Mouse (Mus musculus) forebrain, embryonic 12.5 days (tissue): ENCODE data around the gene Camk2d. TPM values are rescaled to one million over a fixed set of nuclear protein-coding genes. Genes with fewer than 3 reads are reported as not detected.

Experiments
- ATAC-seq: fragments of 200-750 bp; cut with Nextera tagmentation; 2 replicates; pipeline ENCODE4 v1.8.0; 2017; ENCODE audit warnings: moderate TSS enrichment; ENCODE audit not compliant: low FRiP score
- H3K27ac ChIP-seq: fragments of 300-500 bp; sonication (generic); 2 replicates; pipeline ENCODE4 v1.5.1; 2016; ENCODE audit warnings: mild to moderate bottlenecking
- H3K27me3 ChIP-seq: fragments of 300-500 bp; sonication (generic); 2 replicates; pipeline ENCODE4 v1.6.1; 2016; ENCODE audit warnings: mild to moderate bottlenecking
- H3K36me3 ChIP-seq: fragments of 300-500 bp; sonication (generic); replicated peaks from 2 replicates; pipeline ENCODE4 v1.6.1; 2016; ENCODE audit warnings: mild to moderate bottlenecking
- H3K4me1 ChIP-seq: fragments of 300-500 bp; sonication (generic); 2 replicates; pipeline ENCODE4 v1.6.1; 2016
- H3K4me2 ChIP-seq: fragments of 300-500 bp; sonication (generic); 2 replicates; pipeline ENCODE4 v1.6.1; 2016; ENCODE audit warnings: mild to moderate bottlenecking, moderate library complexity
- H3K4me3 ChIP-seq: fragments of 300-500 bp; sonication (generic); replicated peaks from 2 replicates; pipeline ENCODE4 v1.5.1; 2016; ENCODE audit warnings: mild to moderate bottlenecking
- H3K9ac ChIP-seq: fragments of 300-500 bp; sonication (generic); 2 replicates; pipeline ENCODE4 v1.6.1; 2016; ENCODE audit warnings: mild to moderate bottlenecking
- H3K9me3 ChIP-seq: fragments of 300-500 bp; sonication (generic); 2 replicates; pipeline ENCODE4 v1.6.1; 2016
- WGBS: fragments of 180-500 bp; shearing (Covaris S2); methylation state at CpG from one replicate; pipeline ENCODE4 v1.1.7; 2016; 5-methylcytosine and 5-hydroxymethylcytosine counted together
- polyA plus RNA-seq: library from polyadenylated mRNA; unstranded; fragments of >200 nt; fragmentation: Nextera tagmentation; extraction: Ambion mirVana; gene quantifications from 2 replicates; pipeline ENCODE4 v1.2.1, GENCODE M21; 2016

The Camk2d gene
- polyA plus RNA-seq, 1 experiment from 2014 or later = 24.0 TPM

DNA sequence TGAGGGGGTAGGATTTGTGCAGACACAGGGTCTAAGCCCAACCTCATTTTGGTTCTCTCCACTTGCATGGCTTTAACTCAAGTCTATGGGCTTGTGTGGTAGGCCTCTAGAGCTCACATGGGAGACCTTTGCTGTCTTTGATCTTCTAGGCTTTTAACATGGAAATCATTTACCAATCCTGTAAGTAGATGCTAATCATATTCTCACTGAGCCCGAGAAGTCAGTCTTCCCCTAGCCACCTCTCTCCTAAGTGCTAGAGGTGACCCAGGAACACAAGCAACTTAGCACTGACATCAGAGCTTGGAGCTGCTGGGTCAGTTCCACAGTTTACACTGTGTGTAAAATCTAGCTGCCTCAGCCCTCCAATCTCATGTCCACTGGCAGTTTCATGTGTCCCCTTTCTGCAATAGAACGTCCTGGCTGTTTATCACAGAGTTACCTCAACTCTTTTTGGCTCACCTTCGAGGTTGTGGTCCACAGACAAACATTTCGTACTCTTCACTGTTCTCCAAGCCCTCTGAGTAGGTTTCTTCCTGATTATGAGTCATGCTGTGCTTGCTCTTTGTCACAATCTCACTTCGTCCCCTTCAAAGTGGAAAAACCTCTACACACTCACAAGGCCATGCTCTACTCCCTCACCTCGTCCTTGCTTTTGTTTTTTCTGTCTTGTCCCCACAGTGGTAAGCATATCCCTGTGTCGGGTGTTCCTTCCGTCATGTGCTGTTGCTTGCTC, 63.9 kb downstream of the Camk2d start:
- no peaks in the 10 kb centered on the region for H3K9me3 ChIP-seq
- 83% methylated on average over 8 of the region's 8 CpGs for WGBS
- no peak overlapping the region for H3K27ac ChIP-seq
- no peak overlapping the region for H3K9ac ChIP-seq
- peaks cover 7% of the 10 kb centered on the region; the same call in 1 of the 2 replicates for H3K4me1 ChIP-seq
- H3K4me2 ChIP-seq = no peak overlapping the region
- no peak for ATAC-seq
- H3K36me3 ChIP-seq = no peaks in the 10 kb centered on the region
- H3K4me3 ChIP-seq = no peak overlapping the region
- H3K27me3 ChIP-seq = no peaks in the 10 kb centered on the region

DNA sequence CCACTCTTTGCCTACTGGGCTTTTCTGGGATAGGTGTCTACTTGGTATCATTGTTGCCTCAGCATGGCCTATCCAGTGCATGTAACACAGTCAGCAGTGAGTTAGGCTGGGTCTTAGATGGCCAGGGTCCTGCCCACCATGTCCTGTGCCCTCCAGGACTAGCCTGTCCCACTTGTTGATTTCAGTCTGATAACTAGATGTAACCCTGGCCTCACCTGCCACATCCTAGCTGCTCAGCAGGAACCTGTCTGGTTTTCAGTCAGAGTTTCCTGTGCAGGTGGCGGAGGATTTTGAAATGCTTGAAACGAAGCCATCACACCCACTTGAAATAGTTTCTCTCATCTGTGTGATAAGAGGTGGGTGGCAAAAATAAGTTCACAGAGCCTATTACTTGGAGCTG, 64.5 kb downstream of the Camk2d start:
- no peaks in the 10 kb centered on the region for H3K9me3 ChIP-seq
- H3K27ac ChIP-seq = no peak overlapping the region
- 92% methylated on average over 2 of the region's 2 CpGs for WGBS
- no peak overlapping the region for H3K4me2 ChIP-seq
- H3K27me3 ChIP-seq = no peaks in the 10 kb centered on the region
- H3K4me1 ChIP-seq = peaks cover 7% of the 10 kb centered on the region; the same call in 1 of the 2 replicates
- H3K36me3 ChIP-seq = no peaks in the 10 kb centered on the region
- no peak for ATAC-seq
- H3K4me3 ChIP-seq = no peak overlapping the region
- no peak overlapping the region for H3K9ac ChIP-seq

- no peak overlapping the region for H3K9ac ChIP-seq
- no peaks in the 10 kb centered on the region for H3K27me3 ChIP-seq
- H3K36me3 ChIP-seq = no peaks in the 10 kb centered on the region
- H3K4me1 ChIP-seq = peaks cover 6% of the 10 kb centered on the region; the same call in 1 of the 2 replicates
- H3K4me3 ChIP-seq = no peak overlapping the region
- H3K9me3 ChIP-seq = no peaks in the 10 kb centered on the region
- no peak overlapping the region for H3K4me2 ChIP-seq
- WGBS = 86% methylated on average over 6 of the region's 6 CpGs
- H3K27ac ChIP-seq = no peak overlapping the region
- no peak for ATAC-seq
Observed at GRCm38 (mm10) chr3:126660986-126661385, 64.9 kb downstream of the Camk2d start.

- Histone ChIP-seq H3K27me3 (no peaks in the 10 kb centered on the region), H3K9ac (no peak overlapping the region), H3K4me3 (no peak overlapping the region), H3K9me3 (no peaks in the 10 kb centered on the region), H3K36me3 (no peaks in the 10 kb centered on the region), H3K27ac (no peak overlapping the region), H3K4me1 (no peaks in the 10 kb centered on the region), H3K4me2 (no peak overlapping the region)
- WGBS = 90% methylated on average over 3 of the region's 3 CpGs
- ATAC-seq = no peak
Observed at GRCm38 (mm10) chr3:126661920-126662319, 65.8 kb downstream of the Camk2d start.

- 72% methylated on average over 5 of the region's 5 CpGs for WGBS
- H3K4me2 ChIP-seq = no peak overlapping the region
- no peak for ATAC-seq
Observed at GRCm38 (mm10) chr3:126663436-126663835, 67.3 kb downstream of the Camk2d start.

GRCm38 (mm10) chr3:126665866-126666265, 69.8 kb downstream of the Camk2d start:
- no peak overlapping the region for H3K27ac ChIP-seq
- ATAC-seq = no peak
- H3K36me3 ChIP-seq = no peaks in the 10 kb centered on the region
- no peaks in the 10 kb centered on the region for H3K27me3 ChIP-seq
- no peak overlapping the region for H3K4me3 ChIP-seq
- no peak overlapping the region for H3K9ac ChIP-seq
- no peaks in the 10 kb centered on the region for H3K9me3 ChIP-seq
- WGBS = 86% methylated on average over 1 of the region's 1 CpGs
- no peak overlapping the region for H3K4me2 ChIP-seq
- H3K4me1 ChIP-seq = peaks cover 22% of the 10 kb centered on the region

More at GRCm38 (mm10) chr3:126663436-126663835, 67.3 kb downstream of the Camk2d start:
- no peak overlapping the region for H3K9ac ChIP-seq
- H3K9me3 ChIP-seq = no peaks in the 10 kb centered on the region
- H3K4me3 ChIP-seq = no peak overlapping the region
- H3K36me3 ChIP-seq = no peaks in the 10 kb centered on the region
- peaks cover 12% of the 10 kb centered on the region for H3K4me1 ChIP-seq
- H3K27me3 ChIP-seq = no peaks in the 10 kb centered on the region
- no peak overlapping the region for H3K27ac ChIP-seq

GRCm38 (mm10) chr3:126667019-126667418, 70.9 kb downstream of the Camk2d start:
- Histone ChIP-seq H3K4me2 (no peak overlapping the region), H3K9ac (no peak overlapping the region), H3K36me3 (no peaks in the 10 kb centered on the region), H3K27me3 (no peaks in the 10 kb centered on the region), H3K27ac (no peak overlapping the region), H3K4me1 (peaks cover 30% of the 10 kb centered on the region), H3K9me3 (no peaks in the 10 kb centered on the region), H3K4me3 (no peak overlapping the region)
- ATAC-seq = peak; percentile 37; the same call in 1 of the 2 replicates
- WGBS = 96% methylated on average over 11 of the region's 11 CpGs

GRCm38 (mm10) chr3:126667451-126667850, 71.3 kb downstream of the Camk2d start:
- Histone ChIP-seq H3K4me2 (no peak overlapping the region), H3K27me3 (no peaks in the 10 kb centered on the region), H3K36me3 (no peaks in the 10 kb centered on the region), H3K4me3 (no peak overlapping the region), H3K4me1 (peaks cover 34% of the 10 kb centered on the region), H3K9me3 (no peaks in the 10 kb centered on the region), H3K9ac (no peak overlapping the region), H3K27ac (no peak overlapping the region)
- 75% methylated on average over 7 of the region's 7 CpGs for WGBS
- peak; percentile 52; the same call in 1 of the 2 replicates for ATAC-seq

- Histone ChIP-seq H3K4me1 (peaks cover 34% of the 10 kb centered on the region), H3K9me3 (no peaks in the 10 kb centered on the region), H3K27ac (no peak overlapping the region), H3K4me3 (no peak overlapping the region), H3K9ac (no peak overlapping the region), H3K27me3 (no peaks in the 10 kb centered on the region), H3K36me3 (no peaks in the 10 kb centered on the region), H3K4me2 (no peak overlapping the region)
- WGBS = 55% methylated on average over 3 of the region's 3 CpGs
- peak; percentile 53; the same call in 1 of the 2 replicates for ATAC-seq
Observed at GRCm38 (mm10) chr3:126668123-126668522, 72.0 kb downstream of the Camk2d start.

DNA sequence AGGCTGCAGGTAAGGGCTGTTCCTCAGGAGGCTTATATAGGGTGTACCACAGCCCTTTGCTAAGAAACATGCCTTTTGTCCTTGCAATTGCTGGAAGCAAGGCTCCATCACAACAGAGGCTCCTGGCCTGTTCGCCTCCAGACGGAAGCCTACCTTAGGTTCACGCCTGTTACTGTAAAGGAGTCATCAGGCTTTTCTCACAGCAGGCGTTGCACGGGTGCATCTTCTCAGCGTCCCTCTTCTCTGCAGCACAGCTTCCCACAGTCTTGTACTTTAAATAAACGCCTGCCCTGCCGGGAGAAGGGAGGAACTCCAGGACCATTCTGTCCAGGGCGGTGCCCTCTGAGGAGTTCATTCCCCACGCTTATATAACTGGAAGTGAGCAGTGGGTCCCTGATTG, 72.6 kb downstream of the Camk2d start:
- Histone ChIP-seq H3K4me1 (peaks cover 34% of the 10 kb centered on the region), H3K27ac (no peak overlapping the region), H3K9me3 (no peaks in the 10 kb centered on the region), H3K9ac (no peak overlapping the region), H3K4me2 (no peak overlapping the region), H3K4me3 (no peak overlapping the region), H3K27me3 (no peaks in the 10 kb centered on the region), H3K36me3 (no peaks in the 10 kb centered on the region)
- no peak for ATAC-seq
- 59% methylated on average over 10 of the region's 10 CpGs for WGBS

- H3K27me3 ChIP-seq = no peaks in the 10 kb centered on the region
- WGBS = 64% methylated on average over 3 of the region's 3 CpGs
- H3K9me3 ChIP-seq = no peaks in the 10 kb centered on the region
- peaks cover 34% of the 10 kb centered on the region for H3K4me1 ChIP-seq
- no peak overlapping the region for H3K4me2 ChIP-seq
- H3K4me3 ChIP-seq = no peak overlapping the region
- H3K9ac ChIP-seq = no peak overlapping the region
- H3K36me3 ChIP-seq = no peaks in the 10 kb centered on the region
- H3K27ac ChIP-seq = no peak overlapping the region
- no peak for ATAC-seq
Observed at GRCm38 (mm10) chr3:126670413-126670812, 74.3 kb downstream of the Camk2d start.

DNA sequence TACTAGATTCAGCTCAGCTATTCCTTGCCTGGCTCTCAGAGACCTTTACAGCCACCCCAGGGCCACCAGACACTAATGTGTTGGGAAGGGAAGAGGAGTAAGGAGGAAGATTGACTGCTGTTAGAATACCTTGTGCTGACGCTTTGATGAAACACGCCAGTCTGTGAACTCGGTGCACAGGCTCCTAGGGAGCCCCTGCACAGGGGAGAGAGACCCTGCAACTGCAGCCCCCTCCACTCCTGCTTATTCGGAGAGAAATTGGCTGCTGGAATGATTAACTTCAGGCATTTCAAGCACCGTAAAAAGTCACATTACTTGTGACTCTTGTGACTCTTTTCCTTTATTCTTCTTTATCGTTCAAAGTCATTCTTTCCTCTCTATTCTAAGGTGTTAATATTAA, 75.2 kb downstream of the Camk2d start:
- no peaks in the 10 kb centered on the region for H3K36me3 ChIP-seq
- no peaks in the 10 kb centered on the region for H3K9me3 ChIP-seq
- no peak overlapping the region for H3K9ac ChIP-seq
- no peaks in the 10 kb centered on the region for H3K27me3 ChIP-seq
- no peak overlapping the region for H3K4me2 ChIP-seq
- no peak for ATAC-seq
- 62% methylated on average over 6 of the region's 6 CpGs for WGBS
- H3K4me3 ChIP-seq = no peak overlapping the region
- H3K27ac ChIP-seq = no peak overlapping the region
- peaks cover 34% of the 10 kb centered on the region for H3K4me1 ChIP-seq

- no peaks in the 10 kb centered on the region for H3K36me3 ChIP-seq
- 84% methylated on average over 5 of the region's 5 CpGs for WGBS
- H3K9me3 ChIP-seq = no peaks in the 10 kb centered on the region
- H3K9ac ChIP-seq = no peak overlapping the region
- H3K4me1 ChIP-seq = no peaks in the 10 kb centered on the region
- no peak for ATAC-seq
- H3K27ac ChIP-seq = no peak overlapping the region
- H3K27me3 ChIP-seq = no peaks in the 10 kb centered on the region
- no peak overlapping the region for H3K4me2 ChIP-seq
- H3K4me3 ChIP-seq = no peak overlapping the region
Observed at GRCm38 (mm10) chr3:126681051-126681450, 84.9 kb downstream of the Camk2d start.
